Mouse (Mus musculus): ENCODE measurements at regions not wholly inside any gene's neighbourhood (a gene's known extent, or its start where the extent isn't known, plus 50 kb on each side); places are given as distances from the start of the nearest gene placed in this dataset.

GRCm38 (mm10) chr15:57644331-57644953 lies 167.0 kb upstream of the Slc22a22 start:
- DNase-seq, result peak; percentile 31 to 70

GRCm38 (mm10) chr15:57639115-57639514 lies 161.7 kb upstream of the Slc22a22 start:
- DNase-seq, result no peak

GRCm38 (mm10) chr15:57633067-57633466 lies 155.6 kb upstream of the Slc22a22 start:
- no peak for DNase-seq

GRCm38 (mm10) chr15:57632537-57632936 lies 155.1 kb upstream of the Slc22a22 start:
- DNase-seq, result no peak

GRCm38 (mm10) chr15:57618466-57618865 lies 141.0 kb upstream of the Slc22a22 start:
- DNase-seq, result no peak

GRCm38 (mm10) chr15:57616880-57617391 lies 139.5 kb upstream of the Slc22a22 start:
- peak; percentile 31 to 46 for DNase-seq

- no peak for DNase-seq
Observed at GRCm38 (mm10) chr15:57610006-57610405, 132.6 kb upstream of the Slc22a22 start.

GRCm38 (mm10) chr15:57608519-57608918 lies 131.1 kb upstream of the Slc22a22 start:
- DNase-seq, result no peak

- peak; percentile 53 to 70 for DNase-seq
Observed at GRCm38 (mm10) chr15:57600562-57600961, 123.1 kb upstream of the Slc22a22 start.

- DNase-seq, result no peak
Observed at GRCm38 (mm10) chr15:57593326-57594004, 116.0 kb upstream of the Slc22a22 start.

- DNase-seq, result peak in 1 of 2 experiments; percentile 27
Observed at GRCm38 (mm10) chr15:57590597-57591219, 113.3 kb upstream of the Slc22a22 start.

- peak; percentile 20 to 24 for DNase-seq
Observed at GRCm38 (mm10) chr15:57589404-57590377, 112.3 kb upstream of the Slc22a22 start.

- no peak for DNase-seq
Observed at GRCm38 (mm10) chr15:57585411-57585810, 108.0 kb upstream of the Slc22a22 start.

GRCm38 (mm10) chr15:57584498-57584897 lies 107.1 kb upstream of the Slc22a22 start:
- DNase-seq, result no peak

- peak; percentile 23 to 53 for DNase-seq
Observed at GRCm38 (mm10) chr15:57581266-57581665, 103.8 kb upstream of the Slc22a22 start.

GRCm38 (mm10) chr15:57578794-57579193 lies 101.4 kb upstream of the Slc22a22 start:
- no peak for DNase-seq

GRCm38 (mm10) chr15:57574080-57574618 lies 96.7 kb upstream of the Slc22a22 start:
- DNase-seq, result no peak

GRCm38 (mm10) chr15:57572460-57572859 lies 95.0 kb upstream of the Slc22a22 start:
- no peak for DNase-seq

GRCm38 (mm10) chr15:57568006-57568630 lies 90.7 kb upstream of the Slc22a22 start:
- DNase-seq, result no peak

- no peak for DNase-seq
Observed at GRCm38 (mm10) chr15:57547154-57547553, 69.7 kb upstream of the Slc22a22 start.

- no peak for DNase-seq
Observed at GRCm38 (mm10) chr15:57545141-57545540, 67.7 kb upstream of the Slc22a22 start.

GRCm38 (mm10) chr15:57543985-57544384 lies 66.6 kb upstream of the Slc22a22 start:
- DNase-seq, result peak in 1 of 2 experiments; percentile 41

Data from kidney, postnatal 36 days (tissue).